Mouse (Mus musculus) cortical plate, adult 2 months (tissue): ENCODE measurements at regions not wholly inside any gene's neighbourhood (a gene's known extent, or its start where the extent isn't known, plus 50 kb on each side); places are given as distances from the start of the nearest gene placed in this dataset.

ENCODE experiments used
- CTCF ChIP-seq: fragments of 200-500 bp; IDR thresholded peaks from 2 replicates; pipeline ENCODE4 v1.5.1; 2011; ENCODE audit warnings: mild to moderate bottlenecking, control low read depth, low read length; ENCODE audit not compliant: insufficient read depth; ENCODE audit errors: extremely low read depth
- POLR2A ChIP-seq: fragments of 200-500 bp; IDR thresholded peaks from 2 replicates; pipeline ENCODE4 v1.6.1; 2011; ENCODE audit warnings: mild to moderate bottlenecking, low read length, control low read depth; ENCODE audit not compliant: insufficient read depth; ENCODE audit errors: extremely low read depth

DNA sequence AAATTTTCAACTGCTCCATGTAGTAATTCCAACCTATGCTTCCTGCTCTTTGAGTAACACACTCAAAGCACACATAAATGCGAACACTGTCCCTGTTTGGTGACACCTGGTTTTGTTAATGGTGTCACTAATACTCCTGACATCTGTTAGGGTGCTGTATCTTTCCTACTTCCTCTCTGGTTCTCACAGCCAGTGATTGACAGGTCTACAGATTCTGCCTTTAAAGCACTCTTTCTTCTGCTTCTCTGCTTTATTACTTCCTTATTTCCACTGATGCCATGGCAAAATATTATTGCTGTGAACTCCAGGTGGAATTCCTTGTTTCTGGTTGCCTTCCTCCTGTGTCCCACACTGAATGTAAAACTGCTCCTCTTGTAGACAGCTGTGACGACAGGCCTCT lies 63.5 kb upstream of the Pam start:
- no peak for TF ChIP-seq CTCF
- no peak for TF ChIP-seq POLR2A
